Mouse (Mus musculus) MEL (cell line): ENCODE data around the gene Ephb3. TPM values are rescaled to one million over a fixed set of nuclear protein-coding genes. Genes with fewer than 3 reads are reported as not detected.

ENCODE experiments used
- DNase-seq: peaks from one replicate; pipeline ENCODE4 v3.0.0; 2011; ENCODE audit warnings: low read depth, low spot score
- H3K27ac ChIP-seq: 2 replicates; pipeline ENCODE4 v1.5.1; 2012; ENCODE audit warnings: low read depth, mild to moderate bottlenecking, control low read depth, low read length, moderate library complexity; ENCODE audit not compliant: control insufficient read depth
- H3K27me3 ChIP-seq, 2 experiments: fragments of 150-350 bp in 1 of 2; sonication (generic) in 1 of 2; 2 replicates each; pipeline ENCODE4 v1.6.1; 2012; ENCODE audit warnings: low read length in 2 of 2, mild to moderate bottlenecking in 2 of 2, improper control_type of control experiment in 1 of 2, moderate library complexity in 1 of 2; ENCODE audit not compliant: insufficient read depth in 2 of 2, control insufficient read depth in 1 of 2
- H3K36me3 ChIP-seq, 2 experiments: 2 replicates each; pipeline ENCODE4 v1.6.1; 2012 to 2014; ENCODE audit warnings: low read length in 2 of 2, improper control_type of control experiment in 1 of 2, inconsistent platforms in 1 of 2, mild to moderate bottlenecking in 1 of 2; ENCODE audit not compliant: insufficient read depth in 2 of 2, control insufficient read depth in 1 of 2
- H3K4me1 ChIP-seq, 2 experiments: fragments of 150-350 bp in 1 of 2; sonication (generic) in 1 of 2; 2 replicates each; pipeline ENCODE4 v1.6.1; 2012; ENCODE audit warnings: low read length in 2 of 2, improper control_type of control experiment in 1 of 2, mild to moderate bottlenecking in 1 of 2; ENCODE audit not compliant: insufficient read depth in 2 of 2, control insufficient read depth in 1 of 2
- H3K4me3 ChIP-seq, 2 experiments: fragments of 150-350 bp in 1 of 2; sonication (generic) in 1 of 2; 2 replicates each; pipeline ENCODE4 v1.5.1; 2012; ENCODE audit warnings: low read depth in 2 of 2, low read length in 2 of 2, mild to moderate bottlenecking in 2 of 2, moderate library complexity in 2 of 2, control low read depth in 1 of 2, improper control_type of control experiment in 1 of 2; ENCODE audit not compliant: control insufficient read depth in 1 of 2, insufficient read depth in 1 of 2
- H3K79me2 ChIP-seq: 2 replicates; pipeline ENCODE4 v1.6.1; 2012; ENCODE audit warnings: mild to moderate bottlenecking, low read length, moderate library complexity; ENCODE audit not compliant: control insufficient read depth, poor library complexity, insufficient read depth
- H3K9ac ChIP-seq: 2 replicates; pipeline ENCODE4 v1.6.1; 2012; ENCODE audit warnings: low read depth, mild to moderate bottlenecking, control low read depth, low read length, moderate library complexity; ENCODE audit not compliant: control insufficient read depth, poor library complexity, severe bottlenecking
- H3K9me3 ChIP-seq: fragments of 150-350 bp; sonication (generic); replicated peaks from 2 replicates; pipeline ENCODE4 v1.6.1; 2012; ENCODE audit warnings: mild to moderate bottlenecking, low read length, improper control_type of control experiment, moderate library complexity; ENCODE audit not compliant: insufficient read depth
- CHD2 ChIP-seq: IDR thresholded peaks from 2 replicates; pipeline ENCODE4 v1.6.1; 2011; ENCODE audit warnings: low read length, improper control_type of control experiment
- ETS1 ChIP-seq: IDR thresholded peaks from 2 replicates; pipeline ENCODE4 v1.6.1; 2012; ENCODE audit warnings: low read depth, mild to moderate bottlenecking, inconsistent platforms, low read length, improper control_type of control experiment, moderate library complexity
- GABPA ChIP-seq: IDR thresholded peaks from 2 replicates; pipeline ENCODE4 v1.6.1; 2012; ENCODE audit warnings: low read depth, mild to moderate bottlenecking, inconsistent platforms, low read length, improper control_type of control experiment, moderate library complexity
- HCFC1 ChIP-seq: IDR thresholded peaks from 2 replicates; pipeline ENCODE4 v1.6.1; 2012; ENCODE audit warnings: low read depth, mild to moderate bottlenecking, inconsistent platforms, low read length, improper control_type of control experiment, moderate library complexity
- MAX ChIP-seq: IDR thresholded peaks from 2 replicates; pipeline ENCODE4 v1.6.1; 2011; ENCODE audit warnings: low read length, improper control_type of control experiment
- MEF2A ChIP-seq: IDR thresholded peaks from 2 replicates; pipeline ENCODE4 v1.6.1; 2014; ENCODE audit warnings: low read depth, mild to moderate bottlenecking, inconsistent platforms, low read length, improper control_type of control experiment; ENCODE audit not compliant: poor library complexity, insufficient replicate concordance, severe bottlenecking; ENCODE audit errors: extremely low read depth
- MXI1 ChIP-seq: IDR thresholded peaks from 2 replicates; pipeline ENCODE4 v1.6.1; 2011; ENCODE audit warnings: mild to moderate bottlenecking, low read depth, low read length, improper control_type of control experiment
- MYC ChIP-seq: IDR thresholded peaks from 2 replicates; pipeline ENCODE4 v1.6.1; 2011; ENCODE audit warnings: low read depth, mild to moderate bottlenecking, low read length, improper control_type of control experiment, moderate library complexity
- POLR2A ChIP-seq, 2 experiments: IDR thresholded peaks; 2 replicates each; pipeline ENCODE4 v1.6.1; 2011 to 2012; ENCODE audit warnings: low read length in 2 of 2, mild to moderate bottlenecking in 2 of 2, control low read depth in 1 of 2, improper control_type of control experiment in 1 of 2, low read depth in 1 of 2, moderate library complexity in 1 of 2; ENCODE audit not compliant: control insufficient read depth in 1 of 2, insufficient read depth in 1 of 2, poor library complexity in 1 of 2
- RAD21 ChIP-seq: IDR thresholded peaks from 2 replicates; pipeline ENCODE4 v1.6.1; 2011; ENCODE audit warnings: mild to moderate bottlenecking, low read depth, low read length, improper control_type of control experiment
- RCOR1 ChIP-seq: IDR thresholded peaks from 2 replicates; pipeline ENCODE4 v1.6.1; 2012; ENCODE audit warnings: low read depth, mild to moderate bottlenecking, inconsistent platforms, low read length, improper control_type of control experiment
- TAL1 ChIP-seq: IDR thresholded peaks from 2 replicates; pipeline ENCODE4 v1.6.1; 2012; ENCODE audit warnings: mild to moderate bottlenecking, inconsistent platforms, low read length, moderate library complexity, mixed read lengths
- TBP ChIP-seq: IDR thresholded peaks from 2 replicates; pipeline ENCODE4 v1.8.0; 2011; ENCODE audit warnings: low read depth, low read length, improper control_type of control experiment
- TCF12 ChIP-seq: IDR thresholded peaks from 2 replicates; pipeline ENCODE4 v1.6.1; 2014; ENCODE audit warnings: low read depth, mild to moderate bottlenecking, inconsistent platforms, low read length, improper control_type of control experiment, moderate library complexity
- USF1 ChIP-seq: IDR thresholded peaks from 2 replicates; pipeline ENCODE4 v1.6.1; 2014; ENCODE audit warnings: low read depth, mild to moderate bottlenecking, inconsistent platforms, low read length, improper control_type of control experiment, moderate library complexity
- USF2 ChIP-seq, 2 experiments: IDR thresholded peaks; 2 replicates each; pipeline ENCODE4 v1.6.1; 2011 to 2012; ENCODE audit warnings: improper control_type of control experiment in 2 of 2, low read length in 2 of 2, borderline replicate concordance in 1 of 2, inconsistent platforms in 1 of 2, low read depth in 1 of 2, mild to moderate bottlenecking in 1 of 2; ENCODE audit not compliant: insufficient read depth in 1 of 2
- ZKSCAN1 ChIP-seq: IDR thresholded peaks from 2 replicates; pipeline ENCODE4 v1.6.1; 2012; ENCODE audit warnings: low read depth, mild to moderate bottlenecking, inconsistent platforms, low read length, improper control_type of control experiment, moderate library complexity
- polyA plus RNA-seq, 2 experiments: library from polyadenylated mRNA; stranded (reverse) in 1 of 2; unstranded in 1 of 2; fragments of >175 nt in 1 of 2; fragments of >200 nt in 1 of 2; gene quantifications; 2 replicates each; pipeline versions ENCODE4 v1.2.1 to v1.2.4; 2012; ENCODE audit warnings: low replicate concordance in 2 of 2, low read depth in 1 of 2; ENCODE audit not compliant: insufficient read length in 2 of 2, insufficient read depth in 1 of 2, missing spikeins in 1 of 2
- total RNA-seq: library from RNA; depleted of rRNA; stranded (reverse); fragments of 300-350 nt; gene quantifications from 2 replicates; pipeline ENCODE4 v1.2.3, GENCODE M21; 2012

The Ephb3 gene
- total and polyA plus RNA-seq, 3 experiments, result 0.46 to 2.9 TPM; not detected in 1

DNA sequence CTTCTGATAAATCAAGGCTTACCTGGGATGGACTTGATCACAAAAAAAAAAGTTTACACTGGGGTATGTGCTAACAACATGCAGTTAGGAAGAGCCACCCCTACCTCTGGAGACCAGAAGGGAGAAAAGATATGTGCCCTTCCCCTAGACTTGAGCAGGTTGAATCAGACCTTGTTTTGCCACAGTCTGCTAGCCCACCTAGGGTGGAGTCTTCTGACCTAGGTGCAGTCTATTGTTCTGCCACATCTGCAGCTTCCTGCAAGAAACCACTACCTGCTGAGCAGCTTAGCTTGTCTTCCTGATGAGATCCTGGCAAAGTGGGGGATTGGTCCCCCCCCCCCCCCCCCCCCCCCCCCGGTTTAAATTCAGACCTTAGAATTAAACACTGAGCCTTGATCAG is 29.3 kb upstream of the Ephb3 start:
- Histone ChIP-seq H3K27ac (no peak overlapping the region), H3K9ac (no peak overlapping the region), H3K4me1 (no peaks in the 10 kb centered on the region), H3K27me3 (no peaks in the 10 kb centered on the region; a peak in 1 of 4 replicates), H3K4me3 (no peak overlapping the region), H3K36me3 (no peaks in the 10 kb centered on the region), H3K79me2 (no peaks in the 10 kb centered on the region), H3K9me3 (no peaks in the 10 kb centered on the region)
- DNase-seq, result no peak
- TF ChIP-seq MAX (no peak), GABPA (no peak), ZKSCAN1 (no peak), MXI1 (no peak), TBP (no peak), HCFC1 (no peak), MYC (no peak), ETS1 (no peak)

DNA sequence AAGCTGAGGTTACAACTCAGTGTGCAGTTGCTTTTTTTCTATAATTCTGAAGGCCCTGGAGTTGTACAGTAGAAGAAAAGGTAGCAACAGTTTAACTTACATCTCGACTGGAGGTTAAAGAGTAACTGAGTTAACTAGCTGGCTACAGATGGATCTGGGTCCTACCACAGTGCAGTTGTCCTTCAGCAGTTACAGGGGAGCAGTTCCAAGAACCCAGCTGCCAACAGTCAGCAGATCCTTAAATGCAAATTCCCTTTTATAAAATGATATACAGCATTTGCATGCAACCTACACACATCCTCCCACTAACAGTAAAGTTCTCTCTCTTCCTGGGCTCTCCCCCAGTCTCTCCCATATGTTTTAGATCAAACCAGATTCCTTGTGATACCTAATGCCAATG is 22.4 kb upstream of the Ephb3 start:
- TF ChIP-seq RCOR1 (no peak), TAL1 (no peak), MAX (no peak), CHD2 (no peak), MEF2A (no peak), RAD21 (no peak), USF2 (IDR thresholded peaks at IDR 0.05; ENCODE audit: borderline replicate concordance in 1 of 2, insufficient read depth in 1 of 2, low read depth in 1 of 2, low read length in 2 of 2) (no peak), TCF12 (no peak), USF1 (no peak), POLR2A (IDR thresholded peaks at IDR 0.05; ENCODE audit: control insufficient read depth in 1 of 2, insufficient read depth in 1 of 2, low read depth in 1 of 2, low read length in 2 of 2, poor library complexity in 1 of 2) (no peak), MXI1 (no peak), HCFC1 (no peak)
- H3K27me3 ChIP-seq, result peaks cover 0 to 2% of the 10 kb centered on the region in 2 experiments; a peak in 1 of 4 replicates

More for the DNA sequence above, 22.4 kb upstream of the Ephb3 start:
- Histone ChIP-seq H3K36me3 (no peaks in the 10 kb centered on the region), H3K4me1 (no peaks in the 10 kb centered on the region), H3K4me3 (no peak overlapping the region), H3K79me2 (no peaks in the 10 kb centered on the region), H3K27ac (no peak overlapping the region), H3K9ac (no peak overlapping the region), H3K9me3 (no peaks in the 10 kb centered on the region)
- DNase-seq, result no peak
